Mouse (Mus musculus) urinary bladder, adult 2 months (tissue): ENCODE data around the gene Alcam. TPM values are rescaled to one million over a fixed set of nuclear protein-coding genes. Genes with fewer than 3 reads are reported as not detected.

ENCODE experiments used
- DNase-seq: peaks from one replicate; pipeline ENCODE4 v3.0.0; 2022; ENCODE audit warnings: low spot score
- polyA plus RNA-seq: library from polyadenylated mRNA; depleted of rRNA; stranded (reverse); fragments of >200 nt; gene quantifications from 2 replicates; pipeline ENCODE4 v1.2.3, GENCODE M21; 2012

Alcam gene
- polyA plus RNA-seq, 1 experiment: 33.6 TPM

- no peak for DNase-seq
These were observed 10.8 kb downstream of the Alcam start for GRCm38 (mm10) chr16:52443055-52443454.

GRCm38 (mm10) chr16:52439600-52439999 lies 14.3 kb downstream of the Alcam start:
- no peak for DNase-seq

GRCm38 (mm10) chr16:52439007-52439406 lies 14.9 kb downstream of the Alcam start:
- DNase-seq: no peak

- no peak for DNase-seq
These were observed 15.5 kb downstream of the Alcam start for GRCm38 (mm10) chr16:52438216-52438904.

- DNase-seq: no peak
These were observed 20.7 kb downstream of the Alcam start for GRCm38 (mm10) chr16:52433189-52433588.

- no peak for DNase-seq
These were observed 21.8 kb downstream of the Alcam start for GRCm38 (mm10) chr16:52432072-52432471.

- no peak for DNase-seq
These were observed 22.3 kb downstream of the Alcam start for GRCm38 (mm10) chr16:52431590-52431989.

- no peak for DNase-seq
These were observed 23.8 kb downstream of the Alcam start for GRCm38 (mm10) chr16:52430073-52430472.

GRCm38 (mm10) chr16:52429661-52430060 lies 24.2 kb downstream of the Alcam start:
- no peak for DNase-seq

GRCm38 (mm10) chr16:52428505-52428904 lies 25.4 kb downstream of the Alcam start:
- DNase-seq: no peak

- DNase-seq: no peak
These were observed 35.2 kb downstream of the Alcam start for GRCm38 (mm10) chr16:52418568-52419158.

- DNase-seq: no peak
These were observed 35.9 kb downstream of the Alcam start for GRCm38 (mm10) chr16:52417982-52418381.

- DNase-seq: no peak
These were observed 36.7 kb downstream of the Alcam start for GRCm38 (mm10) chr16:52417146-52417545.

- DNase-seq: no peak
These were observed 40.2 kb downstream of the Alcam start for GRCm38 (mm10) chr16:52413714-52414113.

- no peak for DNase-seq
These were observed 47.8 kb downstream of the Alcam start for GRCm38 (mm10) chr16:52406072-52406471.

GRCm38 (mm10) chr16:52405272-52405671 lies 48.6 kb downstream of the Alcam start:
- no peak for DNase-seq

GRCm38 (mm10) chr16:52399112-52399511 lies 54.8 kb downstream of the Alcam start:
- no peak for DNase-seq

GRCm38 (mm10) chr16:52386781-52387300 lies 67.0 kb downstream of the Alcam start:
- no peak for DNase-seq

GRCm38 (mm10) chr16:52383456-52384185 lies 70.3 kb downstream of the Alcam start:
- no peak for DNase-seq

- no peak for DNase-seq
These were observed 74.9 kb downstream of the Alcam start for GRCm38 (mm10) chr16:52378811-52379597.

- no peak for DNase-seq
These were observed 77.0 kb downstream of the Alcam start for GRCm38 (mm10) chr16:52376827-52377226.

GRCm38 (mm10) chr16:52371956-52372355 lies 81.9 kb downstream of the Alcam start:
- DNase-seq: no peak
